Mouse (Mus musculus) small intestine, adult 2 months (tissue): Measurements from ENCODE around the gene Grhpr.
"Not testable (repeated sequence)": the region's sequence is repeated elsewhere in the genome, so short reads cannot be mapped to it uniquely, and the experiment has no call there.

Experiments used
- CTCF ChIP-seq: fragments of 200-500 bp; IDR thresholded peaks from 2 replicates; pipeline ENCODE4 v1.5.1; 2012; ENCODE audit warnings: low read depth, mild to moderate bottlenecking, control low read depth, inconsistent platforms, low read length, moderate library complexity, mixed read lengths; ENCODE audit not compliant: insufficient replicate concordance, insufficient read length; ENCODE audit errors: extremely low read depth
- POLR2A ChIP-seq: fragments of 200-500 bp; IDR thresholded peaks from 2 replicates; pipeline ENCODE4 v1.6.1; 2012; ENCODE audit warnings: low read depth, mild to moderate bottlenecking, control low read depth, inconsistent platforms, low read length, moderate library complexity

DNA sequence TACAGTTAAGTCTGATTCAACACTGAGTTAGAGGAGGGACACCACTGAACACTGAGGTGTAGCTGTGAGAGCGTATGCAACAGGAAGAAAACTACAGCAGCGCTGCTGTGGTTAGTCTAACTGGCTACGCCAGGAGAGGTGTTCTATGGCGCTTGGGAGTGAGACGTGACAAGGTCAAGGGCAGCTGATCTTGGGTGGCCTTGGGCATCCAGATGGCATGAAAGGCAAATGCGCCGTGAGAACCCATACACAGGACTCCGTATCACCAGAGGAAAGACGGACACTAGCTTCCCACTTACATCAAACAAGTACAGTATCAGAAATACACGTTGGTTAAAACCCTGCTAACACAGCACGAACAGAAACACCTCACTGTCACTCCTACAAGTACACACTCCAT is 11.1 kb downstream of the Grhpr start:
- TF ChIP-seq CTCF, POLR2A: not testable (repeated sequence)
